Mouse (Mus musculus) urinary bladder, postnatal 36 days (tissue): ENCODE measurements at regions not wholly inside any gene's neighbourhood (a gene's known extent, or its start where the extent isn't known, plus 50 kb on each side); places are given as distances from the start of the nearest gene placed in this dataset.

Experiments used
- DNase-seq, 2 experiments: peaks; one replicate each; pipeline ENCODE4 v3.0.0; 2022; ENCODE audit warnings: low spot score in 2 of 2, mixed read lengths in 1 of 2

- DNase-seq, result no peak
These were observed 384.2 kb upstream of the Jarid2 start for GRCm38 (mm10) chr13:44345094-44345493.

GRCm38 (mm10) chr13:44346636-44347035 lies 382.6 kb upstream of the Jarid2 start:
- DNase-seq, result no peak

- no peak for DNase-seq
These were observed 381.6 kb upstream of the Jarid2 start for GRCm38 (mm10) chr13:44347662-44348061.

DNA sequence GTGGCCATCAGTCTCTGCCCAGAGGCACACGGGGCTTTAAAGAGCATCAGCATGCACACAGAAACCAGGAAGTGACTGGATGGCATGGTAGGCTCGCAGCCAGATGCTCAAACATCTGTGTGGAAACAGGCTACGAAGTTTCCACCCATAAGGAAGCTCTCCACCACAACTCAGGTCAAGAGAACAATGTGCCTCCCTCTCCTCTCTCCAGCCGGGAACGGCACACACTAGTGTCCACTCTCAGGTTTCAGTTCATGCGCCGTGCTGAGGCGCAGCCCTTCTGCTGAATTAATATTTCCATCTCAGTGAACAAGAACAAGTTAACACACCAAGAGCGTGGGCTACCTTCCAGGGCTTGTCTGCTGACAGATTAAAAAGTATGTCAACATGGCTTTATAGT lies 375.4 kb upstream of the Jarid2 start:
- DNase-seq, result no peak

DNA sequence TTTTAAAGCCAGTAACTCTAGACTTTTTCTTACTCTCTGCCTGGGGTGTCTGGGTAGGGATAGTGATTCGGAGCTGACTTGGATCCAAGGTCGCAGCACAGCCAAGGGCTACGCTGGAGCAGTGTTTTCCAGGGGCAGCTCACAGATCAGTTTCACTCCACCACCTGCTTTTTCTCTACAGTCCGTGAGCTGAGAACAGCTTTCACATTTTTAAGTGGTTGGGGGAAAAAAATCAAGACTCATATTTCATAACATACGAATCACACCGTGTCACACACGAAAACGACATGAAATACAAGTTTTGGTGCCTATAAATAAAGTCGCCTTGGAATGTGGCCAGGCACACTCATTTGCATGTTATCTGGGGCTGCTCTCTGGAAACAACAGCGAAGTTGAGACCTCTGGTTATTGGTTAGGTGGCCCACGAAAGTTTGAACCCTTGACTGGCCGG lies 373.5 kb upstream of the Jarid2 start:
- no peak for DNase-seq

GRCm38 (mm10) chr13:44356981-44357380 lies 372.3 kb upstream of the Jarid2 start:
- no peak for DNase-seq

GRCm38 (mm10) chr13:44359344-44359743 lies 369.9 kb upstream of the Jarid2 start:
- DNase-seq, result no peak

GRCm38 (mm10) chr13:44360016-44360415 lies 369.3 kb upstream of the Jarid2 start:
- no peak for DNase-seq

GRCm38 (mm10) chr13:44360725-44361290 lies 368.5 kb upstream of the Jarid2 start:
- DNase-seq, result no peak

DNA sequence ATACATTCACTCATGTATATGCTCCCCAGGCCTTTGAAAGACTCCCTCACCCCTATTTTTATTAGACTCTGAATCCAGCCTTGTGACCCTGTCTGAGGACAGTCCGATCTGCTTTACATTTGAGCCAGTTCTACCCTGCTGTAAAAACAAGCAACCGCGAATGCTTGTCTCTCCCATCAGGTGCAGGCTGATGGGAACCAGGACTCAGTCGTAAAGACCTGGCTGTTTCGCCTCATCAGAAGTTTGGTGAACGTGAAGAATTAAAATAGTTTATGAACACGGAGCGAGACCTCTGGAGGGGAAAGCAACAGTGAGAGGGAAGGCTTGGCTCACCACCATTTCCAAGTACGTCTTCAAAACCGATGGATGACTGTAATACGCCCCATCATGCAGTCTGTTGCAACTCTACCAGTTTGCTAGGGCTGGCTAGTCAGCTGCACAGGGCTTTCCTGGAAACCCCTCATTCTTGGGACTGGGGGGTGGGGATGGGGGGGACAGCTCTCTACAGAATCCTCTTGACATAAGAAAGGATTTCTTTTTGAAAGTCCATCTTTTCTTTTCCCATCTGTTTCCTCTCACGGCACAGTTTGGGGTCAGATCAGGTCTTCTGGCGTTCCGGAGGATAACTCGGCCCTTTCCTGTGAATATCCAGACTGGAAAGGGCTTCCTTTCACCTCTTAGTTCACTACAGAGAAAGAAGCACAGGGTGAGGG lies 366.8 kb upstream of the Jarid2 start:
- DNase-seq, result no peak

GRCm38 (mm10) chr13:44363016-44363415 lies 366.3 kb upstream of the Jarid2 start:
- no peak for DNase-seq

GRCm38 (mm10) chr13:44369301-44369700 lies 360.0 kb upstream of the Jarid2 start:
- no peak for DNase-seq

GRCm38 (mm10) chr13:44372361-44372877 lies 356.9 kb upstream of the Jarid2 start:
- no peak for DNase-seq

GRCm38 (mm10) chr13:44375476-44376159 lies 353.7 kb upstream of the Jarid2 start:
- DNase-seq, result no peak

- no peak for DNase-seq
These were observed 353.1 kb upstream of the Jarid2 start for GRCm38 (mm10) chr13:44376160-44376488.

GRCm38 (mm10) chr13:44381721-44382450 lies 347.4 kb upstream of the Jarid2 start:
- DNase-seq, result no peak

DNA sequence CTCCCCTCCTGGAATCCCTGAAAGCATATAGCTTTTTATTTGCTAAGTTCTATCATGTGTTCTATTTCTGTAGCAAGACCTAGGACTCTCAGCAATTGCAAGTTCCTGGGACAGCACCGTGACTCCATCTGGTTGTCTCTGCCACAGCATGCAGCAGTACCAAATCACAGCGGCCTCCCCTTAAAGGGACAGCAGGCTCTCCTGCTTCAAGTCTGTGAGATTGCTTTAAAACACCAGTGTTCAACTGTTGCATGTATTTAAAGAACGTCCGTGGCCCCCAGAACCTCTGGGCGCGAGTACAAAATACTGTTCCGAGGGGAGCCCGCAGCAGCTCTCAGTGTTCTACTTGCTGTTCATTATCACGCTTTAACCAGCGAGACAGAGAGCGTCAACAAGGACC lies 346.0 kb upstream of the Jarid2 start:
- DNase-seq, result no peak

GRCm38 (mm10) chr13:44386767-44387166 lies 342.5 kb upstream of the Jarid2 start:
- no peak for DNase-seq

DNA sequence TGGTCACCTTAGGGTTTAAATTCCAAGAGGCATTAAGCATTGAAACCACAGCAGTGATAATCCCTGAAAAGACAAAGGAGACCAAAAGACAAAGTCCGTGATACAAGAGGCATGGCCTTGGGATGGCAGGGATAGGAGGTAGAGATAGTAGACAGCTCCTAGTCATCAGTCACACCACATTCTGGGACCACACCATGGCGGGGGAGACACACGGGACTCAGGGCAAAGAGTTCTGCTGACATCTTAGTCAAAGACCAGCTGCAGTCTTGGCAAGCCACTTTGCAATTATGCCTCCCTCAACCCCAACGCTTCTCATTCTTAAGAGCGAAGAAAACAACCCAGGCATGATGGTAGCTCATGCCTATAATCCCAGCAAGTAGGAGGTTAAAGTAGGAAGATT lies 339.6 kb upstream of the Jarid2 start:
- DNase-seq, result no peak

DNA sequence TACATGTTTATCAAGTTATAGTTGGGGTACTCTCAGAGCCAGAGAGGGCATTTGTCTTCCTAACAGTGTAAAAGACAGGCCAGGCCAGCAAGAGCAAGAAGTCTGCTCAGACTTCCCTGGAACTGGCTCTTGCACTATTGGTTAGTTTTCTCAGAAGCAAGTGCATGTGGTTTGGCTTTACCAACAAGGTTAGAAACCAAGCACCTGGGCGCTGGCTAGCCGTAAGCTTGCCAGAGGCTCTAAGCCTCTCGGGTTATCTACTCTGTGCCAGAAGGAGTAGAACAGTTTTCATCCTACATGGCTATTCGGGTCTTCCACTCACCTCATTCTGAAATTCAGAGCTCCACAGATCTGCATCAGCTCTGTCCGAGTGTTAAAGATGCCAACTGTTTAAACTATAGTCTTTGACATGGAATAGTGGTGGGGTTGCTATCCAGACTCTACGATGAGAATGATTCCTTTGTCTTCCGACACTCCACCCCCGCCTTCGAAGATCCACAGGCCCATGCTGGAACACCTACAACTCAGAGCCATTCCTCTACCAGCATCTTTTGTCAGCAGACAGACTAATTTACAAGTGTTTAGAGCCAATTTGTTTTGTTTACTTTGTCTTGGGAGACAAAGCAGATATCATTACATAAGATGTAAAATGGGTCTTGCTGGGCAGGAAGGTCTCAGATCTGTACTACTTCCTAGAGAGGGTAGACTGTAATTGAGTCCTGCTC lies 338.4 kb upstream of the Jarid2 start:
- DNase-seq, result no peak

DNA sequence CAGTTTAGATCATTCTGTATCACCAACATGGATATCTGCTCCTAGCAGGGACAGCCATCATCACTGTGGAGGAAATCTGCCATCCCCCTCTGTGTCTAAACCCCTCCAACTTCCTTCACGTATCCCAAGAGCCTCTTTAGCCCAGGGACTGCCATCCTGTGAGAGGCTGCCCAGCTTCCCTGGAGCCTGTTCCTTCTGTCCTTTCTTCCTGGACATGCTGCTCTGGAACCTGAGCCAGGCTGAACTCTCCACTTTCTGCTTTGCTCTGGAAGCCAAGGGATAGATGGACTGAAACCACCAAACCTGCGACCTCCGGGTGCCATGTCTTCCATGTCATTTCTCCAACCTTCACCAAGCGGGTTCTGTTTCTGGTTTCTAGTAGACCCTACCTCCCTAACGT lies 335.3 kb upstream of the Jarid2 start:
- DNase-seq, result no peak
